Mouse (Mus musculus) liver, embryonic 16.5 days (tissue): ENCODE measurements around the gene Orm3. TPM values are rescaled to one million over a fixed set of nuclear protein-coding genes. Genes with fewer than 3 reads are reported as not detected.

Source experiments
- ATAC-seq: fragments of 200-750 bp; cut with Nextera tagmentation; 2 replicates; pipeline ENCODE4 v1.8.0; 2017; ENCODE audit warnings: low read depth, mild to moderate bottlenecking, moderate number of reproducible peaks, moderate library complexity
- H3K27ac ChIP-seq: fragments of 300-500 bp; sonication (generic); 2 replicates; pipeline ENCODE4 v1.5.1; 2014; ENCODE audit warnings: mild to moderate bottlenecking, low read length
- H3K27me3 ChIP-seq: fragments of 300-500 bp; sonication (generic); 2 replicates; pipeline ENCODE4 v1.6.1; 2014; ENCODE audit warnings: low read depth, low read length, mixed read lengths; ENCODE audit not compliant: control insufficient read depth, insufficient read depth
- H3K36me3 ChIP-seq: fragments of 300-500 bp; sonication (generic); 2 replicates; pipeline ENCODE4 v1.6.1; 2014; ENCODE audit warnings: mild to moderate bottlenecking; ENCODE audit not compliant: control insufficient read depth, insufficient read depth
- H3K4me1 ChIP-seq: fragments of 300-500 bp; sonication (generic); 2 replicates; pipeline ENCODE4 v1.6.1; 2014; ENCODE audit warnings: low read depth, low read length, mixed read lengths; ENCODE audit not compliant: control insufficient read depth
- H3K4me2 ChIP-seq: fragments of 300-500 bp; sonication (generic); 2 replicates; pipeline ENCODE4 v1.6.1; 2014; ENCODE audit warnings: low read depth, low read length, mixed read lengths
- H3K4me3 ChIP-seq: fragments of 300-500 bp; sonication (generic); 2 replicates; pipeline ENCODE4 v1.5.1; 2014; ENCODE audit warnings: low read depth, mild to moderate bottlenecking, low read length
- H3K9ac ChIP-seq: fragments of 300-500 bp; sonication (generic); 2 replicates; pipeline ENCODE4 v1.6.1; 2014; ENCODE audit warnings: low read depth, low read length
- H3K9me3 ChIP-seq: fragments of 300-500 bp; sonication (generic); replicated peaks from 2 replicates; pipeline ENCODE4 v1.6.1; 2016; ENCODE audit warnings: low read length; ENCODE audit not compliant: control insufficient read depth
- WGBS: fragments of 180-500 bp; shearing (Covaris S2); extraction: QIAGEN DNeasy Blood & Tissue Kit; methylation state at CpG from one replicate; pipeline ENCODE4 v1.1.7; 2014; ENCODE audit not compliant: insufficient replicate concordance; 5-methylcytosine and 5-hydroxymethylcytosine counted together
- polyA plus RNA-seq: library from polyadenylated mRNA; unstranded; fragments of >200 nt; fragmentation: Nextera tagmentation; extraction: Ambion mirVana; gene quantifications from 2 replicates; pipeline ENCODE4 v1.2.1, GENCODE M21; 2015

Gene Orm3
- polyA plus RNA-seq, 1 experiment from 2014 or later, result not detected

DNA sequence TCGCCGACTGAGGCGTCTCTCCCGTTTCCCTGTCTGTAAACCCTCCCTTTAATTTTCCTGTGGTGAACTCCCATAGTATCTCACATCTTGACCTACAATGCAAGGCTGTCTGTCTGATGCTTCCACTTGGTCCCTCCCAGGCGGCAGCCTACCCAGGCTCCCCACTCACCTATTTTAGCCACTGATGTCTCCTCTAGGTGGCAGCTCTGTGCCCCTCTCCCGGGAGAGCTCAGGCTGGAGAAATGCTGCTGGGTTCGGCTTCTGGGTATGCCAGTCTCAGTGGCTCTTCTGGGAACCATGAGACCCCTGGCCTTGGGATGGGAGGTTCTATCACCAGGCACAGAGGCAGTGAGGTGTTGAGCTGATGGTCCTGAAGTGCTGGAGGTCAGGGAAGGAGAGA is 21.5 kb downstream of the Orm3 start:
- no peaks in the 10 kb centered on the region for H3K9me3 ChIP-seq
- H3K4me2 ChIP-seq, result no peak overlapping the region
- no peak overlapping the region for H3K4me3 ChIP-seq
- ATAC-seq, result no peak
- H3K4me1 ChIP-seq, result peaks cover 44% of the 10 kb centered on the region
- H3K27ac ChIP-seq, result no peak overlapping the region
- H3K27me3 ChIP-seq, result no peaks in the 10 kb centered on the region
- H3K36me3 ChIP-seq, result peaks cover 13% of the 10 kb centered on the region; the same call in 1 of the 2 replicates
- WGBS, result 63% methylated on average over 7 of the region's 7 CpGs
- H3K9ac ChIP-seq, result no peak overlapping the region

DNA sequence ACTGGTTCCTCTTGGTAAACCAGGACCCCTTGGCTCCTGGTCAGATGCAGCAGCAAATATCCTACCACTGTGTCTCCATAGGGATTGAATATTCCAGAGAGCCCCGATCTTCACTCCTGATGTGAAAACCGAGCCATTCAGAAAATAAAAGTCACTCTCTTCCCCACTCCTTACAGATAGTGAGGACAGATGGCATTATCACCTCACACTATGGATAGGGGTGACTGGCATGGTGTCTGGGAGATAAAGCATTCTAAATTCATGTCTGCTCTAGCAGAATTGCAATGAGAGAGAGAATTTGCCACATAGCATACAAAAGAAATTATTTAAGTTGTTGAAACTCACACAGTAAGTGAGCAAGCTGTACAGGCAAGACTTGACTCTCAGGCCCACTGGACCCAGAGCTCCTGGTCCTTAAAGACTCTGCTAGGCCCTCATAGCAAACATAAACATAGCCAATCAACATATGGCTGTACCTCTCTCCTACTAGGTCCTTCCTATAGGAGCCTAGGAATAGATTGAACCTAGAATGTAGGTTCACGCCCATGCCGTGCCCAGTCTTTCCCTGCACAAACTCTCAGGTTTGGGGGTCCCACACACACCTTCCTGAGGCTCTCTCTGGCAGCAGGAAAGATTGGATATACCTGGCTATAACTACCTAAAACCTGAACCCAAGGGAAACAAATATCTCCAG is 26.9 kb downstream of the Orm3 start:
- 28% methylated on average over 4 of the region's 4 CpGs for WGBS
- Histone ChIP-seq H3K36me3 (peaks cover 13% of the 10 kb centered on the region; the same call in 1 of the 2 replicates), H3K27ac (peak overlapping the region; percentile 85), H3K9ac (peak overlapping the region; percentile 52), H3K27me3 (no peaks in the 10 kb centered on the region), H3K9me3 (no peaks in the 10 kb centered on the region), H3K4me3 (peak overlapping the region; percentile 8; the same call in 1 of the 2 replicates), H3K4me1 (peaks cover 35% of the 10 kb centered on the region), H3K4me2 (peak overlapping the region; percentile 48)
- peak; percentile 82 for ATAC-seq

DNA sequence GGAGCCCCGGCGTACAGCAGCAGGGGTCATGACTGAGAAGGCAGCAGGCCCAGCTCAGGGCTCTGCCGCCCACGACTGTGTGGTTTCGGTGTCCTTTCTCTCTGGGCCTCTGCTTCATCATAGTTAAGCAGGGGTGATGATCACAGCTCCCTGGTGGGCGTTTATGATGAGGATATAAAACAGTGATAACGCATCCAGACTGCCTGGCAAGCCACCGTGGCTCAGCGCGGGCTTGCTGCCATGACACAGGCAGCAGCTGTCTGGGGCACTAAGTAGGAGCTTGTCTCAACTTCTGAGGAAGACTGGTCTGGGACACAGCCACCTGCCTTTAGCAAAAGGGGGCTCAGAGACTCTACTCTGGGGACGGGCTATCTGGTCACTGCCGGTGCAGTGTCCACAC is 27.5 kb downstream of the Orm3 start:
- no peaks in the 10 kb centered on the region for H3K9me3 ChIP-seq
- 54% methylated on average over 12 of the region's 12 CpGs for WGBS
- no peaks in the 10 kb centered on the region for H3K27me3 ChIP-seq
- H3K4me1 ChIP-seq, result peaks cover 35% of the 10 kb centered on the region
- ATAC-seq, result peak; percentile 38
- H3K4me2 ChIP-seq, result no peak overlapping the region
- no peak overlapping the region for H3K4me3 ChIP-seq
- H3K9ac ChIP-seq, result peak overlapping the region; percentile 33; the same call in 1 of the 2 replicates
- H3K27ac ChIP-seq, result peak overlapping the region; percentile 85
- H3K36me3 ChIP-seq, result peaks cover 13% of the 10 kb centered on the region; the same call in 1 of the 2 replicates

DNA sequence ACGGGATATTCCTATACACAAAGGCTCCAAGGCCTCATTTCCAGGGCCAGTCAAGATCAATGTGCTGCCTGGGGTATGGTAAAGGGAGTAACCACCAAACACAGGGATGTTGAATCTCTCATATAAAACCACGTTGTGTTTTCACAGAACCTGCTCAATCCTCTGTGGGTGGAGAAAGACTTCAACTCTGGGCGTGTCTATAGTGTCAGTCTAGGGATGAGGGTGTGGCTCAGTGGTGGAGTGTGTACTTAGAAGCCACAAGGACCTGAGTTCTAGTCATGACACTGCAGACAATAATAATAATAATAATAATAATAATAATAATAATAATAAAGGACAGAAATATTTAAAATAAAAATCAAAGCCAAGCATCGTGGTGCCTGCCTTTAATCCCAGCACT is 28.3 kb downstream of the Orm3 start:
- WGBS, result 70% methylated on average over 4 of the region's 4 CpGs
- no peak overlapping the region for H3K4me2 ChIP-seq
- peaks cover 41% of the 10 kb centered on the region for H3K4me1 ChIP-seq
- H3K27me3 ChIP-seq, result no peaks in the 10 kb centered on the region
- H3K4me3 ChIP-seq, result no peak overlapping the region
- peaks cover 8% of the 10 kb centered on the region; the same call in 1 of the 2 replicates for H3K36me3 ChIP-seq
- H3K9me3 ChIP-seq, result no peaks in the 10 kb centered on the region
- peak; percentile 47; the same call in 1 of the 2 replicates for ATAC-seq
- H3K27ac ChIP-seq, result peak overlapping the region; percentile 85
- peak overlapping the region; percentile 33; the same call in 1 of the 2 replicates for H3K9ac ChIP-seq

DNA sequence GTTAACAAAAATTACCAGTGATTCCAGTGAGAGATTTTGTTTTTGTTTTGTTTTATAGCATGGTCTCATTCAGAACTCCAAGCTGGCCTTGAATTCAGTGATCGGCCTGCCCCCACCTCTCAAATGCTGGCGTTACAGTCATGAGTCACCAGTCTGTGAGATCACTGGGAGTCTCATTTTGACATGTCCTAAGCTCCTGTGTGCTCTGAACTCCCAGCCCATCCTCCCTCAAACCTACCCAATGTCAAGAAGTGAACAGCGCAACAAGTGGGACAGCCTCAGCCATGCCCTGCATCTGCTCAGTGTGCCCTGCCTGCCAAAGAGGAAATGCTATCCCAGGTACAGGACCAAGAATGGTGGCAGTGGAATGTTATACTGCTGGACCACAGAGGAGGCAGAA is 29.3 kb downstream of the Orm3 start:
- peaks cover 51% of the 10 kb centered on the region for H3K4me1 ChIP-seq
- 0 out of 2 replicates have a peak, but pooled peaks cover 4% of the 10 kb centered on the region for H3K36me3 ChIP-seq
- H3K4me2 ChIP-seq, result no peak overlapping the region
- no peak overlapping the region for H3K4me3 ChIP-seq
- no peak overlapping the region for H3K9ac ChIP-seq
- no peak overlapping the region for H3K27ac ChIP-seq
- 67% methylated on average over 3 of the region's 3 CpGs for WGBS
- no peaks in the 10 kb centered on the region for H3K27me3 ChIP-seq
- no peaks in the 10 kb centered on the region for H3K9me3 ChIP-seq
- ATAC-seq, result no peak

DNA sequence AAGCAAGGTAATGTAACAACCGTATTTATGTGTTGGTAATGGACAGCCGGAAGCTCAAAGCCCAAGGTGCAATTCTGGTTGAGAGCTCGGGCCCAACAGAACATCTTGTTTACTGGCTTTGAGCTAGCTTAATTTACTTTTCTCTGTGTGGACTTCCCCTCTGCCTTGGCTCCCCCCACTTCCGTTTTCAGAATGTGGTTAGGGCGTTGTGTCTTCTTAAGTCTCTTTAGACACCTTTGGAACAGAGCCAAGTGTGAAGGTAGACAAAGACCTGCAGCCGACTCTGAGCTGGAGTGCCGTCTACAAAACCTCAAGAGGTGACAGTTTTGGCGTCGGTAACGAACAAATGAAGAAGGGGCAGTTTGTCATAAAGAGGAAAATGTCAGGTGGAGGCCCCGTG is 29.8 kb downstream of the Orm3 start:
- 0 out of 2 replicates have a peak, but pooled peaks cover 2% of the 10 kb centered on the region for H3K36me3 ChIP-seq
- H3K9me3 ChIP-seq, result no peaks in the 10 kb centered on the region
- no peak for ATAC-seq
- H3K27ac ChIP-seq, result peak overlapping the region; percentile 56
- H3K27me3 ChIP-seq, result no peaks in the 10 kb centered on the region
- H3K9ac ChIP-seq, result peak overlapping the region; percentile 34; the same call in 1 of the 2 replicates
- no peak overlapping the region for H3K4me2 ChIP-seq
- H3K4me1 ChIP-seq, result peaks cover 56% of the 10 kb centered on the region
- WGBS, result 35% methylated on average over 11 of the region's 11 CpGs
- no peak overlapping the region for H3K4me3 ChIP-seq

DNA sequence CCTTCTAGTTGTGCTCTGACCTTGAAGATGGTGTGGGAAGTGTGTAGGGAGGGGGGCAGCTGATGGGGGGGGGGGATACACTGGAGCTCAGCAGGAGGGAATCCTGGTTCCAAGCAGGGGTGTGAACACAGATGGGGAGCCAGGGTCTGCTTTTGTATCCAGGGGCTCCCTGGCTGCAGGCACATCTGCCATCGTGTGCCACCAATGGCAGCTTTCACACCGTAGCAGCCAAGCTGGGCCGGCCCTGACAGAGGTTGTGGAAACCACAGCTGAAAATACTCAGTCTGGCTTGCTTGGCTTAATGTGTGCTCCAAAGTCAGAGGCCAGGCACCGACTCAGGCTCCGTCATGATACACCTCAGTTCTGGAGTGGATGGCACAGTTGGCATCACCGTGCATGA is 32.1 kb downstream of the Orm3 start:
- 84% methylated on average over 6 of the region's 6 CpGs for WGBS
- Histone ChIP-seq H3K27ac (no peak overlapping the region), H3K9me3 (no peaks in the 10 kb centered on the region), H3K27me3 (no peaks in the 10 kb centered on the region), H3K4me3 (no peak overlapping the region), H3K4me2 (no peak overlapping the region), H3K9ac (no peak overlapping the region), H3K4me1 (peaks cover 48% of the 10 kb centered on the region), H3K36me3 (no peaks in the 10 kb centered on the region)
- no peak for ATAC-seq

DNA sequence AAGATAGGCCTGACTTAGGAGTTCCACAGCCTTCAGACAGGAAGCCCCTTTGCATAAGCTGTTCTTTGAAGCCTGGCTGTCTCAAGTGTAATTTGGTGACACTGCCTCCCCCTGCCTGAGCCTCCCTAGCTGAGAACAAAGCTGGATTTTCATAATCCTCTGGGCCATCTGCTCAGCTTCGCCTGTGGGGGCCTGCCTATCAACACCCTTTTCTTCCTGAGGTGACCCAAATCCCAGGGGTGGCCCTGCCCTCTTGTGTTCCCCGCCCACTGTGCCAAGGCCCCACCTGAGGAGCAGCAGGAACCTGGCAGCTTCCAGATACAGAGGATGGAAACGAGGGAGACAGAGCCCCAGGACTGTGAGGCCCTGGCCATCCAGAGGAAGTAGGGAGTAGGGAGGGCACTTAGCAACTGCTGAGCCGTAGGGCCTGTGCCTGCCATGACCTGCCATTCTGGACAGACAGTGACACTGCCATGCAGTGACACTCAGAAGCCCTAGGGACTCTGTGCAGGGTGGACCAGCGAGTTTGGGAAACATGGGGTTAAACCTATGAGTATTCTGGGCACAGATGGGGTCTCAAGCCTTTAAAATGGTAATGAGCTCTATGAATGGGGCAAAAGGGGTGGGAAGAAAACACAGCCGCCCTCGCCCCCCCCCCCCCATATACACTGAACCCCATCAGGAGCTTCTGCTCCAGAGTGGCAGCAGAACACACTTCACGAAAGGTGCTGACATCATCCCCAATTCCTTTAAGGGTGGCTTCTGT is 33.3 kb downstream of the Orm3 start:
- Histone ChIP-seq H3K27me3 (no peaks in the 10 kb centered on the region), H3K27ac (no peak overlapping the region), H3K4me2 (no peak overlapping the region), H3K9me3 (no peaks in the 10 kb centered on the region), H3K36me3 (no peaks in the 10 kb centered on the region), H3K4me1 (peaks cover 35% of the 10 kb centered on the region), H3K4me3 (no peak overlapping the region), H3K9ac (no peak overlapping the region)
- 0 out of 2 replicates have a peak, but pooled peaks have one; percentile 7 for ATAC-seq
- WGBS, result 38% methylated on average over 8 of the region's 8 CpGs
